Mouse (Mus musculus): ENCODE results near the gene Pdha1.

GRCm38 (mm10) chrX:160091973-160092372 is 46.2 kb downstream of the Pdha1 start:
- TF ChIP-seq POLR2A (IDR thresholded peaks at IDR 0.05; ENCODE audit: borderline replicate concordance, control insufficient read depth, low read depth, low read length) (no peak), CTCF (IDR thresholded peaks at IDR 0.05; ENCODE audit: control insufficient read depth, insufficient read depth, low read length) (no peak)
